ENCODE assay signal across 8 mouse cellular contexts in genomic region chr6:137455537-137456041, GRCm38 (mm10).
DNase-seq lines count a peak whose midpoint lies in the region; ATAC-seq lines count a peak whose summit lies in the region.

No protein-coding gene starts in this region.

- H3K4me2 ChIP-seq in embryonic facial prominence, embryonic 11.5 days (ENCODE audit: low read depth, low read length), result no peak overlapping the region
- peak overlapping the region; percentile 3 for H3K4me2 ChIP-seq in limb, embryonic 13.5 days (replicated peaks)
- no peak overlapping the region for H3K4me2 ChIP-seq in midbrain, embryonic 15.5 days

- H3K9me3 ChIP-seq in embryonic facial prominence, embryonic 11.5 days (replicated peaks; ENCODE audit: control insufficient read depth, low read length), result no peaks in the 10 kb centered on the region
- H3K9me3 ChIP-seq in limb, embryonic 13.5 days, result no peaks in the 10 kb centered on the region
- H3K9me3 ChIP-seq in midbrain, embryonic 15.5 days, result no peaks in the 10 kb centered on the region

- no peaks in the 10 kb centered on the region for H3K4me1 ChIP-seq in embryonic facial prominence, embryonic 11.5 days (ENCODE audit: control insufficient read depth, insufficient read depth, low read length)
- peaks cover 6% of the 10 kb centered on the region for H3K4me1 ChIP-seq in limb, embryonic 13.5 days
- H3K4me1 ChIP-seq in midbrain, embryonic 15.5 days, result 0 out of 2 replicates have a peak, but pooled peaks cover 3% of the 10 kb centered on the region

- no peak overlapping the region for H3K9ac ChIP-seq in embryonic facial prominence, embryonic 11.5 days (replicated peaks; ENCODE audit: low read length)
- H3K9ac ChIP-seq in limb, embryonic 13.5 days, result no peak overlapping the region
- H3K9ac ChIP-seq in midbrain, embryonic 15.5 days, result no peak overlapping the region

- no peak overlapping the region for H3K27ac ChIP-seq in embryonic facial prominence, embryonic 11.5 days (replicated peaks; ENCODE audit: low read depth, low read length)
- no peak overlapping the region for H3K27ac ChIP-seq in limb, embryonic 13.5 days
- H3K27ac ChIP-seq in midbrain, embryonic 15.5 days, result no peak overlapping the region

- DNase-seq in B cell, adult 2 months, result peak; percentile 43 to 47
- peak; percentile 89 for DNase-seq in adipocyte (ENCODE audit: low spot score)
- DNase-seq in embryonic facial prominence, embryonic 11.5 days (ENCODE audit: low spot score), result peak; percentile 81
- peak; percentile 79 for DNase-seq in heart, adult 8-10 months (ENCODE audit: low spot score)
- DNase-seq in kidney, adult 11 months, result peak; percentile 26
- peak; percentile 42 for DNase-seq in telencephalon, adult 2 months (ENCODE audit: low read depth, low spot score)

- no peaks in the 10 kb centered on the region for H3K27me3 ChIP-seq in embryonic facial prominence, embryonic 11.5 days (ENCODE audit: control insufficient read depth, insufficient read depth, low read length)
- H3K27me3 ChIP-seq in limb, embryonic 13.5 days, result no peaks in the 10 kb centered on the region
- H3K27me3 ChIP-seq in midbrain, embryonic 15.5 days (replicated peaks), result 0 out of 2 replicates have a peak, but pooled peaks cover 3% of the 10 kb centered on the region

- peak; percentile 74 for ATAC-seq in embryonic facial prominence, embryonic 11.5 days (replicated peaks; ENCODE audit: insufficient number of reproducible peaks, low FRiP score, low TSS enrichment, low read depth)
- peak; percentile 89 for ATAC-seq in limb, embryonic 13.5 days (ENCODE audit: low FRiP score, low read depth)
- ATAC-seq in midbrain, embryonic 15.5 days (replicated peaks), result peak; percentile 80

- H3K36me3 ChIP-seq in embryonic facial prominence, embryonic 11.5 days (replicated peaks; ENCODE audit: control insufficient read depth, insufficient read depth, low read depth, low read length), result no peaks in the 10 kb centered on the region
- no peaks in the 10 kb centered on the region for H3K36me3 ChIP-seq in limb, embryonic 13.5 days
- H3K36me3 ChIP-seq in midbrain, embryonic 15.5 days (replicated peaks), result no peaks in the 10 kb centered on the region

- no peak overlapping the region for H3K4me3 ChIP-seq in embryonic facial prominence, embryonic 11.5 days (ENCODE audit: low read depth, low read length)
- no peak overlapping the region for H3K4me3 ChIP-seq in limb, embryonic 13.5 days
- H3K4me3 ChIP-seq in midbrain, embryonic 15.5 days, result no peak overlapping the region

- 15% methylated on average over 10 of the region's 10 CpGs for WGBS in embryonic facial prominence, embryonic 11.5 days
- 13% methylated on average over 10 of the region's 10 CpGs for WGBS in limb, embryonic 13.5 days
- 9% methylated on average over 10 of the region's 10 CpGs for WGBS in midbrain, embryonic 15.5 days

Comparison
In these comparisons a context has a peak if more than half of its experiments do, and no peak if none do; other contexts are left out.
1. DNase-seq: peak in every context shown above with its lines; median percentile 89 in adipocyte; 81 in embryonic facial prominence, embryonic 11.5 days; 79 in heart, adult 8-10 months; 45 in B cell, adult 2 months; 42 in telencephalon, adult 2 months; 26 in kidney, adult 11 months.